Mouse (Mus musculus) layer of hippocampus, postnatal 10 days (tissue): ENCODE measurements at regions not wholly inside any gene's neighbourhood (a gene's known extent, or its start where the extent isn't known, plus 50 kb on each side); places are given as distances from the start of the nearest gene placed in this dataset.
A peak's percentile ranks its signal among the peaks of the same experiment; 100 is the strongest.
"Not testable (repeated sequence)": the region's sequence is repeated elsewhere in the genome, so short reads cannot be mapped to it uniquely, and the experiment has no call there.

ENCODE experiments used
- DNase-seq, 2 experiments: peaks; one replicate each; pipeline ENCODE4 v3.0.0; 2021; ENCODE audit warnings: low spot score in 2 of 2

DNA sequence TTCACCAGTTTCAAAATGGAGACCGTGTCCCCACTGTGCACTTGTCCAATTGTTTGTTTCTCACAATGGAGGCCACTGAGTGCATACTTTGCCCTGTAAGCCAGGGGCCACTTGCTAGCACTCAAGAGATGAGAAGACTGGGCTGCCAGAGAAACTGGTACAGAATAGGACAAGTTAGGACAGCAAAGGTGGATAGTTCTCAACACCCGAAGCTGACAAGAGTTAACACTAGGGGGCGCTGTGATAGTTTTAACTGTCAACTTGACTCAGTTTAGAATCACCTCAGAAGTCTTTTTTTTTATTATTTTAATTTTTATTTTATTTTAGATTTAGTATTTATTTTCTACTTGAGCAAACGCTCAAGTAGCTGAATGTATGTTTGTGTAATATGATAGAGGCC, 188.2 kb upstream of the Asap2 start:
- DNase-seq: not testable (repeated sequence)

DNA sequence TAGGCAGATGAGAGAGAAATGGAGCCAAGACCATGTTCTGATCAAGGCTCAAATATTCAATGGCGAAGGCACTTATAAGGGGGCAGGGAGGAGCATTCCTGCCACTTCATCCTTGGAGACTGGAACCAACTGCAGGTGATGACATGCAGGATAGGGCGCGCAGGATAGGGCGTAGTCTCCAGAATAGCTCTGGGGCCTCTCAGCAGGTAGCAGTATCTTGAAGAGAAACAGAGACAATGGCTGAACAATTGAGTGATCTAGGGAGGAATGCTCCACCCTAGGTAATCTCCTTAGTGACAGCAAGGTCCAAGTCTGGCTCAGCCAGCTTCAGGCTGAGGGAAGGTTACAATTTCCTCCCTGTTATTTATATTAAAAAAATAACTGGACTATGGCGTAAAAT, 184.8 kb upstream of the Asap2 start:
- not testable (repeated sequence) for DNase-seq

DNA sequence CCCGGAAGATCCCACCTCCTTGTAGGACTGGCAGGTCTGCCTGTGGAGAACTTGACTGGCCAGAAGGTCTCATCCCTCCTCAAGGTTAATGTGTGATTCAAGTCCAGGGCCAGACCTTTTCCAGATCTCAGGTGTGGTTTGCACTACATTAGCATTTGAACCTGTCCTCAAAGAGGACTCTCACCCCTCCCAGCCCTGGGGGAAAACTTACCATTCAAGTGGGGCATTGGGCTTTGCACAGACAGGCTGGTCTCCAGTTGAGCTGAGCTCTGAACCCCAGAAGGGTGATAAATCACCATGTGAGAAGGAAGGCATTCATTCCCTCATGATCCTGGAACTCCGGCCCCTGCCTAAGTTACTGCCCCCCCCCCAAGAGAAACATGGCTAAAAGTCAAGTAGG, 183.6 kb upstream of the Asap2 start:
- no peak for DNase-seq

DNA sequence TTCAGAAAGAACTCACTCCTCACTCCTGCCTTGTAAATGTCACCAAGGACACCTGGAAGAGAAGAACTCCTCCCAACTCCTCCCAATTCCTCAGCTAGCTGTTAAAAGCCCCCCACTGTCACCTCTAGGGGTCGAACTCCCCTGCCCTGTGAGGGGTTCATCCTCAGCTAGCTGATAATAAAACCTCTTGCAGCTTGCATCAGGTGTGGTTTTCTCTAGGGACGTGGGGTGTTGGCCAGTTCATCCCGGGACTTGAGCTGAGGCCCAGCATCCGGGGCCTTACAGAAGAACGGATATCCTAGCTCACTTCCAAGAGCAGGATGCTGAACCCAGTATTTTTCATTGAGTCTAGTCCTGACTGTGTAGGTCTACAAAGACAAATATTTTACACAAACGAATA, 176.4 kb upstream of the Asap2 start:
- not testable (repeated sequence) for DNase-seq

DNA sequence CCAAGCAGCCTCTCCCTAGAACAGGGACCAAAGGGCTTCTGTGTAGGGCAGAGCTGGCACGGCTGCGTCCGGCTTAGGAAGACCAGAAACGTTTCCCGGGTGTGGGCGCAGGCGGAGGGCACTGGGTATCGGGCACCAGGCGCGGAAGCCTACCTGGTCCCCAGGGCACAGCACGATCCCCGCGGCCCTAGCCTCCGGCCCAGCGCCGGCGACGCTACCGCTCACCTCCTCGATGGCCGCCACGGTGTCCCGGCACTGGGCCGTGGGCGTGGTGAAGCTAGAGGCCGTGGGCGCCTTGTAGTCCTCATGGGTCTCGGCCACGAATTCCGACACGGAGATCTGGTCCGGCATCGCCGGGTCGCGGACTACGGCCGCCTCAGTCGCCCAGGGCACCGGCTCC, 175.1 kb upstream of the Asap2 start:
- not testable (repeated sequence) for DNase-seq

GRCm38 (mm10) chr12:20815599-20815998, 174.7 kb upstream of the Asap2 start:
- peak in 1 of 2 experiments; percentile 6 for DNase-seq

DNA sequence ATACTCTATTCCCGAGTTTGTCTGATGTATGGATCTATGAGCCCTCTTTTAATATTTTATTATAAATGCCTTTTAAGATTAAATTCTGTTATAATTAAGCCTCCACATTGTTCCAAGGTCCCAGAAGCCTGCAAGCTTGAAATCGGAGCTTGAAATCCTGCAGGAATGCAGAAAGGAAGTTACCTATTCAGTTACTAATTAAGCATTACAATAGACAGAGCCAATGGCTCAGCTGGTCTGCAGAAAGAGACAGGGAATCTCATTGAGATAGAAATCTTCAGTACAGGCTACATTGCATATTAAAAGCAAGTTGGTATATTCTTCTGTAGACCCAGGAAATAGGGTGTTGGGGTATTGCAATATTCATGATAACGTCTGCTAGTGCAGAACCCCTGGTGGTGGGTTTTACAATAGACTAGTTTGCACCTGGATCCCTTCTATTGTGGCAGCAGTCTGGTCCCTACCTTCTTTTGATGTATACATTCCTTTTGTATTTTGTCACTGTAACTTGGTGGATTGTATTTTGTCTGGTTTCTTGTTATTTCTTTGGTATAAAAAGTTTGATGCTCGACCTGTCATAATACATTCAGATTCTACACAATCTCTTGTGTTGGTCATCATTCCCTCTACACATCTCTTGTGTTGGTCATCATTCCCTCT, 146.5 kb upstream of the Asap2 start:
- not testable (repeated sequence) for DNase-seq

GRCm38 (mm10) chr12:20844873-20845272, 145.4 kb upstream of the Asap2 start:
- peak; percentile 3 to 8 for DNase-seq

DNA sequence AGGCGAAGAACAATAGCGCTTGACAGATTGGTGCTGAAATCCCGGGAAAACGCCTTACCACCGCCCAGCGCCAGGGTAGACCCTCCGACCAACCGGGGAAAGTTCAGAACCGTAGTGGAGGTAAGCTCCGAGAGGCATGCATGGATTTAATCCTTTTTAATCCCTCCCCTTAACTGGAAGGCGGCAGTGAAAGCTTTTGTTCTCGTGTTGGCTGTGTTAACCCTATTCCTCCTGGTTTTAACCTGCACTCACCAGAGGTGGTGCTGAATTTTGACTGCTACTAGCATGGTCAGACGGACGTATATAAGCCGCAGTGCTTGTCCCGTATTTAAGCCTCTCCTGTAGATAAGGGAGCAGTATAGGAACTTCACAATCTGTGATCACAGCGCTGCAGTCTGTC, 145.0 kb upstream of the Asap2 start:
- no peak for DNase-seq

GRCm38 (mm10) chr12:20884104-20884503, 106.2 kb upstream of the Asap2 start:
- not testable (repeated sequence) for DNase-seq

DNA sequence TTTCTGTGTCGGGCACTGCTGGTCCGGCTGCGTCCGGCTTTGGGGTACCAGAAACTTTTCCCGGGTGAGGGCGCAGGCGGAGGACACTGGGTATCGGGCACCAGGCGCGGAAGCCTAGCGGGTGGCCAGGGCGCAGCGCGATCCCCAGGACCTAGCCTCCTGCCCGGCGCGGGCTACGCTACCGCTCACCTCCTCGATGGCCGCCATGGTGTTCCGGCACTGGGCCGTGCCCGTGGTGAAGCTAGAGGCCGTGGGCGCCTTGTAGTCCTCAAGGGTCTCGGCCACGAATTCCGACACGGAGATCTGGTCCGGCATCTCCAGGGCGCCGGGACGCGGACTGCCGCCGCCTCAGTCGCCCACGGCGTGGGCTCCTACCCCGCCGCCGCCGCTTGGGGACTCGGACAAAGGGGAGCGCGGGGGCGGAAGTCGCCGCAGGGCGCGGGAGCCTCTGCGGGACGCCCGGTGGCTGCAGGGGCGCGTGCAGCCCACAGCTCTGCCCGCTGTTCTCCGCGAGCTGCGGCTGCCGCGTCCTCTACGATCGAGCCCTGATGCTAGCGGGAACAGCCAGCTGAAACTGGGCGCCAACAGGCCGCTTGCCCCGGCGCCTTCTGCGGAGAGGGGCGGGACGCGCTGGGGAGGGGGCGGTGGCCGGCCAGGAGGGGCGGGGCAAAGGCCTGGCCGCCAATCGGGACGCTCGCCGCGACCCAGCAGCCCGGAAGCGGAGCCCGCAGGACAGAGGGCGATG, 69.4 kb upstream of the Asap2 start:
- DNase-seq: peak; percentile 62 to 73

- DNase-seq: not testable (repeated sequence)
Measured at GRCm38 (mm10) chr12:20921398-20922023, 68.7 kb upstream of the Asap2 start.

DNA sequence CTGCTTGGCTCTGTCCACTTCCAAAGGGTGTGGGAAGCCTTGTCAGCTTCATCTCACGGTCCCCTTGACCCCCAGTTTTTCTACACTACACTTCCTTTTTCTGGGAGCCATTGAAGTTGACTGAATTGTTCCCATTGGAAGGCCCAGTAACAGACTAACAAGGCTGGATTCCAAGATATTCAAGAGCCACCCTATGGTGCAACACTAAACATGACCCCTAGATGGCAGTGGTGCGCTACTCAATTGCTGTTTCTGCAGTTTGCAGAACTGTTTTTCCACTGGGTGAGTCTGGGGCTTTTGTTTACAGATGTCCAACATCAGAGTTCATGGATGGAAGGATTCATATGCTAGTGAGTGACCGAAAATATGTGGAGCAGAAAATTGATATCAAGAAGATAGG, 61.3 kb upstream of the Asap2 start:
- peak; percentile 73 for DNase-seq
